Mouse (Mus musculus): ENCODE measurements around the gene Ric8b.

Gene Ric8b

GRCm38 (mm10) chr10:84909021-84909801 lies 8.2 kb upstream of the Ric8b start:
- in situ Hi-C loops (cut with MseI, MboI): no loop called here

GRCm38 (mm10) chr10:84910194-84910593 lies 7.2 kb upstream of the Ric8b start:
- in situ Hi-C loops (cut with MseI, MboI): no loop called here

GRCm38 (mm10) chr10:84910758-84911384 lies 6.5 kb upstream of the Ric8b start:
- in situ Hi-C loops (cut with MseI, MboI): no loop called here

GRCm38 (mm10) chr10:84913148-84913547 lies 4.3 kb upstream of the Ric8b start:
- in situ Hi-C loops (cut with MseI, MboI): no loop called here

GRCm38 (mm10) chr10:84915476-84915875 lies 1.9 kb upstream of the Ric8b start:
- in situ Hi-C loops (cut with MseI, MboI): no loop called here

- in situ Hi-C loops (cut with MseI, MboI): no loop called here
Measured at GRCm38 (mm10) chr10:84917731-84918095, 297 bp downstream of the Ric8b start.

- in situ Hi-C loops (cut with MseI, MboI): no loop called here
Measured at GRCm38 (mm10) chr10:84926336-84926735, 8.9 kb downstream of the Ric8b start.

- in situ Hi-C loops (cut with MseI, MboI): no loop called here
Measured at GRCm38 (mm10) chr10:84926885-84927284, 9.5 kb downstream of the Ric8b start.

GRCm38 (mm10) chr10:84928465-84928864 lies 11.0 kb downstream of the Ric8b start:
- in situ Hi-C loops (cut with MseI, MboI): no loop called here

- in situ Hi-C loops (cut with MseI, MboI): no loop called here
Measured at GRCm38 (mm10) chr10:84935553-84936209, 18.3 kb downstream of the Ric8b start.

- in situ Hi-C loops (cut with MseI, MboI): no loop called here
Measured at GRCm38 (mm10) chr10:84936832-84937515, 19.6 kb downstream of the Ric8b start.

GRCm38 (mm10) chr10:84938094-84938820 lies 20.8 kb downstream of the Ric8b start:
- in situ Hi-C loops (cut with MseI, MboI): no loop called here

GRCm38 (mm10) chr10:84938886-84939285 lies 21.5 kb downstream of the Ric8b start:
- in situ Hi-C loops (cut with MseI, MboI): no loop called here

- in situ Hi-C loops (cut with MseI, MboI): no loop called here
Measured at GRCm38 (mm10) chr10:84940356-84940755, 22.9 kb downstream of the Ric8b start.

GRCm38 (mm10) chr10:84945692-84946091 lies 28.3 kb downstream of the Ric8b start:
- in situ Hi-C loops (cut with MseI, MboI): no loop called here

- in situ Hi-C loops (cut with MseI, MboI): no loop called here
Measured at GRCm38 (mm10) chr10:84948970-84949683, 31.7 kb downstream of the Ric8b start.

GRCm38 (mm10) chr10:84949684-84950010 lies 32.2 kb downstream of the Ric8b start:
- in situ Hi-C loops (cut with MseI, MboI): no loop called here

GRCm38 (mm10) chr10:84950384-84950783 lies 33.0 kb downstream of the Ric8b start:
- in situ Hi-C loops (cut with MseI, MboI): no loop called here

GRCm38 (mm10) chr10:84954236-84954635 lies 36.8 kb downstream of the Ric8b start:
- in situ Hi-C loops (cut with MseI, MboI): no loop called here

- in situ Hi-C loops (cut with MseI, MboI): no loop called here
Measured at GRCm38 (mm10) chr10:84956173-84956572, 38.8 kb downstream of the Ric8b start.

- in situ Hi-C loops (cut with MseI, MboI): no loop called here
Measured at GRCm38 (mm10) chr10:84958597-84958996, 41.2 kb downstream of the Ric8b start.

All from mouse trophoblast stem cell (cell line).